Mouse (Mus musculus) hindbrain, embryonic 12.5 days (tissue): ENCODE results near the gene Cst6. TPM values are rescaled to one million over a fixed set of nuclear protein-coding genes. Genes with fewer than 3 reads are reported as not detected.
"Not testable (repeated sequence)": the region's sequence is repeated elsewhere in the genome, so short reads cannot be mapped to it uniquely, and the experiment has no call there.

Experiments used
- ATAC-seq: fragments of 200-750 bp; cut with Nextera tagmentation; 2 replicates; pipeline ENCODE4 v1.8.0; 2017; ENCODE audit warnings: moderate TSS enrichment; ENCODE audit not compliant: low FRiP score
- H3K27ac ChIP-seq: fragments of 300-500 bp; sonication (generic); 2 replicates; pipeline ENCODE4 v1.5.1; 2016; ENCODE audit warnings: mild to moderate bottlenecking
- H3K27me3 ChIP-seq: fragments of 300-500 bp; sonication (generic); 2 replicates; pipeline ENCODE4 v1.6.1; 2016; ENCODE audit warnings: mild to moderate bottlenecking
- H3K36me3 ChIP-seq: fragments of 300-500 bp; sonication (generic); 2 replicates; pipeline ENCODE4 v1.6.1; 2016; ENCODE audit warnings: mild to moderate bottlenecking
- H3K4me1 ChIP-seq: fragments of 300-500 bp; sonication (generic); 2 replicates; pipeline ENCODE4 v1.6.1; 2016
- H3K4me2 ChIP-seq: fragments of 300-500 bp; sonication (generic); replicated peaks from 2 replicates; pipeline ENCODE4 v1.6.1; 2016; ENCODE audit warnings: mild to moderate bottlenecking
- H3K4me3 ChIP-seq: fragments of 300-500 bp; sonication (generic); 2 replicates; pipeline ENCODE4 v1.5.1; 2016; ENCODE audit warnings: mild to moderate bottlenecking
- H3K9ac ChIP-seq: fragments of 300-500 bp; sonication (generic); 2 replicates; pipeline ENCODE4 v1.6.1; 2016; ENCODE audit warnings: mild to moderate bottlenecking, moderate library complexity
- H3K9me3 ChIP-seq: fragments of 300-500 bp; sonication (generic); replicated peaks from 2 replicates; pipeline ENCODE4 v1.6.1; 2016; ENCODE audit warnings: mild to moderate bottlenecking
- WGBS: fragments of 180-500 bp; shearing (Covaris S2); methylation state at CpG from one replicate; pipeline ENCODE4 v1.1.7; 2016; 5-methylcytosine and 5-hydroxymethylcytosine counted together
- polyA plus RNA-seq: library from polyadenylated mRNA; unstranded; fragments of >200 nt; fragmentation: Nextera tagmentation; extraction: Ambion mirVana; gene quantifications from 2 replicates; pipeline ENCODE4 v1.2.1, GENCODE M21; 2016

Gene Cst6
- polyA plus RNA-seq = 3.0 and 3.6 TPM in 2 replicates

GRCm38 (mm10) chr19:5349502-5349873 lies at the start of gene Cst6:
Gene Cst6, minus strand, starts transcription at chr19:5349574.
- Histone ChIP-seq H3K9ac (peak within 1 kb of the TSS; percentile 65), H3K4me2 (peak within 1 kb of the TSS; percentile 70), H3K4me3 (peak within 1 kb of the TSS; percentile 37)
- not testable (repeated sequence) for H3K36me3 ChIP-seq, H3K27ac ChIP-seq, H3K27me3 ChIP-seq, H3K4me1 ChIP-seq, H3K9me3 ChIP-seq, ATAC-seq
- 64% methylated on average over 6 of the region's 6 CpGs for WGBS

DNA sequence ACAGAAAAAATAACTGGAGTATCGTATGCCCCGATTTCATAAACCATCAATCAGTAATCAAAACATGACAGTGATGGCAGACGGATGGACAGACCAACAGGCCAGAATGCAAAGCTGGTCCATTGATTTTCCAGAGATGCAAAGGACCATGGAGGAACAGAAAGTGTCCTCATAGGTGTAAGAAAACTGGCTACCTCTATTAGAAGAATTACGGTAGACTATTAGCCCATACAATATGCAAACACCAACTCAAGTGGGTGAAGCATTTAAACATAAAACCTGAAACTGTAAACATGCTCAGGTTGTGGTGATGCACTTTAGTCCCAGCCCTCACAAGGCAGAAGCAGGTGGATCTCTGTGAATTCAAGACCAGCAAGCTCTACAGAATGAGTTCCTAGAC lies 46.0 kb upstream of the Cst6 start:
- H3K9ac ChIP-seq = no peak overlapping the region
- 70% methylated on average over 4 of the region's 4 CpGs for WGBS
- no peaks in the 10 kb centered on the region for H3K9me3 ChIP-seq
- H3K36me3 ChIP-seq = no peaks in the 10 kb centered on the region
- peaks cover 1% of the 10 kb centered on the region for H3K4me1 ChIP-seq
- no peaks in the 10 kb centered on the region for H3K27me3 ChIP-seq
- no peak for ATAC-seq
- no peak overlapping the region for H3K4me2 ChIP-seq
- no peak overlapping the region for H3K4me3 ChIP-seq
- H3K27ac ChIP-seq = no peak overlapping the region

DNA sequence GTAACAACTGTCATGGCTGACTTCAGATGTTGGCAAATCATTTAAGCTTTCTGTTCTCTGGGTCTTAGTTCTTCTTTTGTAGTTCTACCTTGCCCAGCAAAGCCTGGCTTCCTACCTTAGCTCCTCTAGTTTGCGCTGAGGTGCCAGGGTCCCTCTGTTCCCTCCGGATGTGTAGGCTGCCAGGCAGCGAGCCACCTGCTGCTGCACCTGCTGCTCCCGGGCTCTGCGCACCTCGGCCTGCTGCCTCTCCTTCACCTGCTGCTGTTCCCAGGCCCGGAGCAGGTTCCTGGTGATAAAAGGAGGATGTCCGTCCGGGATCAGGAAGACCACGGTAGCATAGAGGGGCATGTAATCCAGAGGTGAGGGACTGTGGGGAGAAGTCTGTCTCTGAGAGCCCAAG lies 44.8 kb upstream of the Cst6 start:
- ATAC-seq = no peak
- Histone ChIP-seq H3K27ac (no peak overlapping the region), H3K4me3 (no peak overlapping the region), H3K4me2 (no peak overlapping the region), H3K36me3 (no peaks in the 10 kb centered on the region), H3K27me3 (no peaks in the 10 kb centered on the region), H3K9ac (0 out of 2 replicates have a peak overlapping the region, but pooled peaks have one; percentile 18), H3K9me3 (no peaks in the 10 kb centered on the region), H3K4me1 (peaks cover 13% of the 10 kb centered on the region)
- 55% methylated on average over 10 of the region's 10 CpGs for WGBS

DNA sequence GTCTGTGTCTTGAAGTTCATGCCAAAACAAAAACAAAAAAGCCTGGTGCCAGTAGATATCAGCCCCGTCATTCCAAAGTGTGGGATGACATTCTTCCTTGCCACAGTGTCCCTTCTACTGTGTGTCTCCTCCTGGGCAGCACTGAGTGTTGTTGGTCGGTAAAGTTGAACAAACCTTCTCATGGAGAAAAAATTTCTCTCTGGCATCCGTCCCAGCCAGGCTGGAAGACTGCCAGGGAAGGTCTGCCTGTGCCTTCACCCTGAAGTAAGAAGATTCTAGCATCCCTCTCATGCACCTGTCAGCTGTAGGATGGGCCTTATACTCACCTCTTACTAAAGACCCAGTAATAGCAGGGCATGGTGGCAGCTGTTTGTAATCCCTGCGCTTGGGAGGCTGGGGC lies 43.5 kb upstream of the Cst6 start:
- no peaks in the 10 kb centered on the region for H3K9me3 ChIP-seq
- WGBS = 72% methylated on average over 4 of the region's 4 CpGs

GRCm38 (mm10) chr19:5390416-5390815 lies 41.0 kb upstream of the Cst6 start:
- ATAC-seq = no peak
- Histone ChIP-seq H3K27me3 (no peaks in the 10 kb centered on the region), H3K4me3 (peak overlapping the region; percentile 100), H3K9ac (peak overlapping the region; percentile 79), H3K4me2 (peak overlapping the region; percentile 97), H3K9me3 (no peaks in the 10 kb centered on the region), H3K4me1 (peaks cover 31% of the 10 kb centered on the region), H3K27ac (no peak overlapping the region; the same call in 1 of the 2 replicates), H3K36me3 (no peaks in the 10 kb centered on the region)
- WGBS = 93% methylated on average over 8 of the region's 8 CpGs

More for the DNA sequence above, 43.5 kb upstream of the Cst6 start:
- Histone ChIP-seq H3K27me3 (no peaks in the 10 kb centered on the region), H3K9ac (no peak overlapping the region), H3K36me3 (no peaks in the 10 kb centered on the region), H3K4me2 (no peak overlapping the region), H3K4me3 (no peak overlapping the region), H3K27ac (no peak overlapping the region), H3K4me1 (peaks cover 15% of the 10 kb centered on the region)
- no peak for ATAC-seq

GRCm38 (mm10) chr19:5389647-5390046 lies 40.3 kb upstream of the Cst6 start:
- peak overlapping the region; percentile 79 for H3K9ac ChIP-seq
- H3K4me2 ChIP-seq = peak overlapping the region; percentile 97
- ATAC-seq = no peak
- peak overlapping the region; percentile 100 for H3K4me3 ChIP-seq
- H3K36me3 ChIP-seq = peaks cover 4% of the 10 kb centered on the region
- 56% methylated on average over 12 of the region's 12 CpGs for WGBS
- peak overlapping the region; percentile 26; the same call in 1 of the 2 replicates for H3K27ac ChIP-seq
- no peaks in the 10 kb centered on the region for H3K27me3 ChIP-seq
- H3K9me3 ChIP-seq = no peaks in the 10 kb centered on the region
- H3K4me1 ChIP-seq = peaks cover 31% of the 10 kb centered on the region

GRCm38 (mm10) chr19:5388588-5389242 lies 39.3 kb upstream of the Cst6 start, which contains the start of gene Sart1:
Gene Sart1, minus strand, starts transcription at chr19:5388703.
- H3K4me3 ChIP-seq = peak within 1 kb of the TSS; percentile 100
- peak within 1 kb of the TSS; percentile 97 for H3K4me2 ChIP-seq
- peak; percentile 95 for ATAC-seq
- H3K9ac ChIP-seq = peak within 1 kb of the TSS; percentile 98
- peaks cover 13% of the 10 kb centered on the region for H3K36me3 ChIP-seq
- H3K9me3 ChIP-seq = no peaks in the 10 kb centered on the region
- WGBS = 2% methylated on average over 43 of the region's 43 CpGs
- peak within 1 kb of the TSS; percentile 89 for H3K27ac ChIP-seq
- H3K4me1 ChIP-seq = peaks cover 31% of the 10 kb centered on the region
- H3K27me3 ChIP-seq = no peaks in the 10 kb centered on the region

DNA sequence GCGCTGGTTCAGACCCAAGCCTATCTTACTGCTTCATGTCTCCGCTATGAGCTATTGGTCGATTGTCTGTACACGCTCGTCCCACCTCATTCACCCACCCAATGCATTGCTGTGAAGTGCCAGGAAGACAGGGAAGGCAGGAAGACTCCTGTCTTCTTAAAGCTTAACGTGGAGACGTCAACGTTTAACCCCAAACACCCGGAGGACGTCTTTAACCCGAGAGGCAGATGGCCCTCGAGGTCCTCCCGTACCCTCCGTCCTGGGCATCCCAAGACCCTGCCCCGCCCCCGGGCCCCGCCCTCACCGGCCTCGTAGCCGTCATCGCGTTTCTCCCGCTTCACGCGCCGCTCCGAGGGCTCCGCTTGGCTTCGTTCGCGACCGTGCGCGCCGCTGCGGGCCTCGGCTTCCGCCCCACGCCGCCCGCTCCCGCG lies 38.7 kb upstream of the Cst6 start:
- Histone ChIP-seq H3K4me2 (peak overlapping the region; percentile 97), H3K4me1 (peaks cover 31% of the 10 kb centered on the region), H3K9ac (peak overlapping the region; percentile 98), H3K4me3 (peak overlapping the region; percentile 100), H3K27ac (peak overlapping the region; percentile 89), H3K27me3 (no peaks in the 10 kb centered on the region), H3K9me3 (no peaks in the 10 kb centered on the region), H3K36me3 (peaks cover 20% of the 10 kb centered on the region)
- under 1% methylated on average over 43 of the region's 43 CpGs for WGBS
- peak; percentile 59 for ATAC-seq

GRCm38 (mm10) chr19:5384715-5385114 lies 35.3 kb upstream of the Cst6 start:
- WGBS = 92% methylated on average over 8 of the region's 8 CpGs
- H3K4me2 ChIP-seq = no peak overlapping the region
- no peak overlapping the region for H3K9ac ChIP-seq
- no peak overlapping the region for H3K4me3 ChIP-seq
- peaks cover 53% of the 10 kb centered on the region for H3K36me3 ChIP-seq
- H3K27me3 ChIP-seq = no peaks in the 10 kb centered on the region
- no peak overlapping the region for H3K27ac ChIP-seq
- ATAC-seq = no peak
- H3K9me3 ChIP-seq = no peaks in the 10 kb centered on the region
- peaks cover 23% of the 10 kb centered on the region for H3K4me1 ChIP-seq

- Histone ChIP-seq H3K4me1 (peaks cover 16% of the 10 kb centered on the region), H3K9ac (no peak overlapping the region), H3K27ac (no peak overlapping the region), H3K4me2 (no peak overlapping the region), H3K4me3 (no peak overlapping the region), H3K9me3 (no peaks in the 10 kb centered on the region), H3K27me3 (no peaks in the 10 kb centered on the region), H3K36me3 (peaks cover 67% of the 10 kb centered on the region)
- 96% methylated on average over 12 of the region's 12 CpGs for WGBS
- no peak for ATAC-seq
These were observed 34.0 kb upstream of the Cst6 start for GRCm38 (mm10) chr19:5383326-5383725.

- ATAC-seq = no peak
- H3K4me3 ChIP-seq = no peak overlapping the region
- H3K9ac ChIP-seq = no peak overlapping the region
- no peak overlapping the region for H3K27ac ChIP-seq
- H3K4me1 ChIP-seq = no peaks in the 10 kb centered on the region
- no peak overlapping the region for H3K4me2 ChIP-seq
- H3K36me3 ChIP-seq = peaks cover 83% of the 10 kb centered on the region
- 91% methylated on average over 1 of the region's 1 CpGs for WGBS
- H3K27me3 ChIP-seq = no peaks in the 10 kb centered on the region
- H3K9me3 ChIP-seq = no peaks in the 10 kb centered on the region
These were observed 28.1 kb upstream of the Cst6 start for GRCm38 (mm10) chr19:5377446-5377845.

DNA sequence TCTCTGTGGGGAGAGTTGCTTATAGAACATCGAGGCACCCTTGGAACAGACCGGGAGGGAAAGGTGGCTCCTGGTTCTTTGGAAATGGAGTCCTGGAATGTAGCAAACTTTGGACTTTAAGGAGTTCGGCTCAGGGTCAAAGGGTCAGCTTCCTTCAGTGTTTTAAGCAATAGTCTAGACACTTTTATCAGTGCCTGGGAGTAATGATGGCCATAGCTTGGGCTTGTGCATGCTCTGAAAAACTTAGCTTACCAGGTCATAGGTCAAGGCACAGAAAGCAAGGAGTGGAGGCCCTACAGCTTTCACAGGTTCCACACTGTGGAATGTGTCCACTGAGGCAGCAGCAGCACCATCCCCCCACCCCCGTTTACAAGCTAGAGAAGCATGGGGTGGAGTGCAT lies 25.4 kb upstream of the Cst6 start:
- 85% methylated on average over 4 of the region's 4 CpGs for WGBS

DNA sequence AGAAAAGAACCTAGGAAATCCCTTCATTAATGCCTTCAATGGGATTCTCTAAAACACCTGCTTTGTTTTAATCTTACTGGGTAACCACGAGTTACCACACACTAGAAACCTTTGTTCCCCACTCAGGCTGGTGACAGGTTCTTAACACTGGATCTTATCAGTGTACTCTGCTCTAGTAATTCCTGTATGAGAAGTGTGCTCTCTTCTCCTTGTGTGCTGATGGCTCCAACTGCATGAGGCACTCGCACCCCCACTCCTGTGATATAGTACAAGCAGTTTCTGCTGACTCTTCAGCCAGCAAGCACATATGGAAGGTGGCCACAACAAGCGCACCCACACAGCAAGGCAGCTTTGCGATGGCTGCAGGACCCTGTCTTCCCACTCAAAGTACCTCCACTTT lies 24.8 kb upstream of the Cst6 start:
- no peak for ATAC-seq
- H3K9ac ChIP-seq = no peak overlapping the region
- peaks cover 80% of the 10 kb centered on the region for H3K36me3 ChIP-seq
- H3K4me1 ChIP-seq = no peaks in the 10 kb centered on the region
- H3K27me3 ChIP-seq = no peaks in the 10 kb centered on the region
- no peaks in the 10 kb centered on the region for H3K9me3 ChIP-seq
- 87% methylated on average over 4 of the region's 4 CpGs for WGBS
- no peak overlapping the region for H3K27ac ChIP-seq
- H3K4me3 ChIP-seq = no peak overlapping the region
- no peak overlapping the region for H3K4me2 ChIP-seq

More for the DNA sequence above, 25.4 kb upstream of the Cst6 start:
- peaks cover 80% of the 10 kb centered on the region for H3K36me3 ChIP-seq
- H3K27me3 ChIP-seq = no peaks in the 10 kb centered on the region
- H3K4me1 ChIP-seq = no peaks in the 10 kb centered on the region
- H3K27ac ChIP-seq = no peak overlapping the region
- H3K4me2 ChIP-seq = no peak overlapping the region
- no peaks in the 10 kb centered on the region for H3K9me3 ChIP-seq
- ATAC-seq = no peak
- H3K4me3 ChIP-seq = no peak overlapping the region
- H3K9ac ChIP-seq = no peak overlapping the region
